Comparison of ENCODE assay signal across 10 mouse cellular contexts in the genomic region with DNA sequence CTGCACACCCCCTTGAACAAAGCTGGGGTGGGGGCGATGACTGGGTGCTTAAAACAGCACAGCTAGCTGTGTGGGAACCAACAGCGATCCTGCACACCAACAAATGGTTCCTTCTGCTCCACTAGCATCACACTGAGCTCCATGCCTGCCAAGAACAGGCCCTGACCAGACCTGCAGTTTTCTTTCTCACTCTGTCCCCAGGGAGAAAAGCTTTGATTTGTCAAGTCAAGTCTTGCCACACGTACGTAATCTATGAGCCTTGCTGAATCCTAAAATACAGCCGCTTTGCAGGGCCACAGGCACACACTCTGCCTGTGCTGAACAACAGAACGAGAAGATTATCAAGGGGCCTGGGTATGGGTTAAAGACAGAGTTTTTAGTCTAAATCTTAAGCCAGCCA.
DNase-seq lines count a peak whose midpoint lies in the region; ATAC-seq and TF ChIP-seq lines count a peak whose summit lies in the region.
"Had no signal": no experiment of that assay in that cellular context is flagged by ENCODE, and none has a peak within 500 bp of the region (broad histone marks: within the 10 kb centered on the region; RNA-seq: fewer than 3 reads in every experiment).

No protein-coding gene starts in this region.

- no peaks in the 10 kb centered on the region for H3K9me3 ChIP-seq in lung, postnatal 0 days (ENCODE audit: low read length)

- TF ChIP-seq EP300 in lung, postnatal 0 days (IDR thresholded peaks at IDR 0.05), result no peak

- no peak overlapping the region for H3K4me3 ChIP-seq in lung, postnatal 0 days (ENCODE audit: low read depth, low read length)

- peak; percentile 12 to 27 for DNase-seq in cerebellum, postnatal 10 days
- DNase-seq in cerebellum, adult 18-20 months, result no peak
- peak; percentile 18 for DNase-seq in lung, postnatal 0 days (ENCODE audit: low spot score)
- no peak for DNase-seq in lung, postnatal 10 days
- DNase-seq in layer of hippocampus, adult 9-11 months, result peak; percentile 51
- no peak for DNase-seq in adrenal gland, postnatal 36 days
- DNase-seq in MN1 (ENCODE audit: low spot score), result no peak
- DNase-seq in retina, postnatal 1 day, result no peak
- DNase-seq: right cerebral cortex, postnatal 25 days had no signal

- H3K9ac ChIP-seq in lung, postnatal 0 days (replicated peaks; ENCODE audit: low read depth), result no peak overlapping the region

- no peaks in the 10 kb centered on the region for H3K4me1 ChIP-seq in lung, postnatal 0 days (ENCODE audit: insufficient read depth, low read depth, low read length)

- no peak overlapping the region for H3K4me2 ChIP-seq in lung, postnatal 0 days (replicated peaks; ENCODE audit: low read depth, low read length)

- no peaks in the 10 kb centered on the region for H3K27me3 ChIP-seq in lung, postnatal 0 days (replicated peaks; ENCODE audit: insufficient read depth, low read length)

- WGBS in lung, postnatal 0 days, result 72% methylated on average over 6 of the region's 6 CpGs

- TF ChIP-seq CTCF in lung, postnatal 0 days (IDR thresholded peaks at IDR 0.05), result no peak

- H3K27ac ChIP-seq in lung, postnatal 0 days (ENCODE audit: low read length), result no peak overlapping the region
- H3K27ac ChIP-seq: kidney, postnatal 0 days had no signal

- ATAC-seq in lung, postnatal 0 days, result peak; percentile 21; the same call in 1 of the 2 replicates

- H3K36me3 ChIP-seq in lung, postnatal 0 days (ENCODE audit: insufficient read depth, low read length), result no peaks in the 10 kb centered on the region

Comparison
In these comparisons a context has a peak if more than half of its experiments do, and no peak if none do; other contexts are left out.
1. DNase-seq: peak in cerebellum, postnatal 10 days (2 of 2), lung, postnatal 0 days (single experiment) and layer of hippocampus, adult 9-11 months (single experiment); none in cerebellum, adult 18-20 months (0 of 2), lung, postnatal 10 days (single experiment), adrenal gland, postnatal 36 days (0 of 2), MN1 (single experiment) and retina, postnatal 1 day (single experiment).